Mouse (Mus musculus) MEL (cell line): ENCODE measurements around the gene Ell. TPM values are rescaled to one million over a fixed set of nuclear protein-coding genes. Genes with fewer than 3 reads are reported as not detected.

Experiments used
- DNase-seq: peaks from one replicate; pipeline ENCODE4 v3.0.0; 2011; ENCODE audit warnings: low read depth, low spot score
- H3K27ac ChIP-seq: 2 replicates; pipeline ENCODE4 v1.5.1; 2012; ENCODE audit warnings: low read depth, mild to moderate bottlenecking, control low read depth, low read length, moderate library complexity; ENCODE audit not compliant: control insufficient read depth
- H3K27me3 ChIP-seq, 2 experiments: fragments of 150-350 bp in 1 of 2; sonication (generic) in 1 of 2; 2 replicates each; pipeline ENCODE4 v1.6.1; 2012; ENCODE audit warnings: low read length in 2 of 2, mild to moderate bottlenecking in 2 of 2, improper control_type of control experiment in 1 of 2, moderate library complexity in 1 of 2; ENCODE audit not compliant: insufficient read depth in 2 of 2, control insufficient read depth in 1 of 2
- H3K36me3 ChIP-seq, 2 experiments: 2 replicates each; pipeline ENCODE4 v1.6.1; 2012 to 2014; ENCODE audit warnings: low read length in 2 of 2, improper control_type of control experiment in 1 of 2, inconsistent platforms in 1 of 2, mild to moderate bottlenecking in 1 of 2; ENCODE audit not compliant: insufficient read depth in 2 of 2, control insufficient read depth in 1 of 2
- H3K4me1 ChIP-seq, 2 experiments: fragments of 150-350 bp in 1 of 2; sonication (generic) in 1 of 2; 2 replicates each; pipeline ENCODE4 v1.6.1; 2012; ENCODE audit warnings: low read length in 2 of 2, improper control_type of control experiment in 1 of 2, mild to moderate bottlenecking in 1 of 2; ENCODE audit not compliant: insufficient read depth in 2 of 2, control insufficient read depth in 1 of 2
- H3K4me3 ChIP-seq, 2 experiments: fragments of 150-350 bp in 1 of 2; sonication (generic) in 1 of 2; 2 replicates each; pipeline ENCODE4 v1.5.1; 2012; ENCODE audit warnings: low read depth in 2 of 2, low read length in 2 of 2, mild to moderate bottlenecking in 2 of 2, moderate library complexity in 2 of 2, control low read depth in 1 of 2, improper control_type of control experiment in 1 of 2; ENCODE audit not compliant: control insufficient read depth in 1 of 2, insufficient read depth in 1 of 2
- H3K79me2 ChIP-seq: 2 replicates; pipeline ENCODE4 v1.6.1; 2012; ENCODE audit warnings: mild to moderate bottlenecking, low read length, moderate library complexity; ENCODE audit not compliant: control insufficient read depth, poor library complexity, insufficient read depth
- H3K9ac ChIP-seq: 2 replicates; pipeline ENCODE4 v1.6.1; 2012; ENCODE audit warnings: low read depth, mild to moderate bottlenecking, control low read depth, low read length, moderate library complexity; ENCODE audit not compliant: control insufficient read depth, poor library complexity, severe bottlenecking
- H3K9me3 ChIP-seq: fragments of 150-350 bp; sonication (generic); replicated peaks from 2 replicates; pipeline ENCODE4 v1.6.1; 2012; ENCODE audit warnings: mild to moderate bottlenecking, low read length, improper control_type of control experiment, moderate library complexity; ENCODE audit not compliant: insufficient read depth
- CHD1 ChIP-seq: IDR thresholded peaks from 2 replicates; pipeline ENCODE4 v1.6.1; 2012; ENCODE audit warnings: low read depth, mild to moderate bottlenecking, inconsistent platforms, low read length, improper control_type of control experiment
- E2F4 ChIP-seq: IDR thresholded peaks from 2 replicates; pipeline ENCODE4 v1.6.1; 2011; ENCODE audit warnings: low read depth, low read length, improper control_type of control experiment, borderline replicate concordance
- EP300 ChIP-seq, 2 experiments: IDR thresholded peaks; 2 replicates each; pipeline ENCODE4 v1.6.1; 2011; ENCODE audit warnings: improper control_type of control experiment in 2 of 2, low read length in 2 of 2, low read depth in 1 of 2, mild to moderate bottlenecking in 1 of 2
- ETS1 ChIP-seq: IDR thresholded peaks from 2 replicates; pipeline ENCODE4 v1.6.1; 2012; ENCODE audit warnings: low read depth, mild to moderate bottlenecking, inconsistent platforms, low read length, improper control_type of control experiment, moderate library complexity
- GATA1 ChIP-seq: IDR thresholded peaks from 2 replicates; pipeline ENCODE4 v1.6.1; 2011; ENCODE audit warnings: low read depth, low read length, improper control_type of control experiment
- KAT2A ChIP-seq: conservative IDR thresholded peaks from 2 replicates; pipeline ENCODE4 v1.6.1; 2012; ENCODE audit warnings: low read depth, low read length, improper control_type of control experiment, inconsistent platforms
- MAX ChIP-seq: IDR thresholded peaks from 2 replicates; pipeline ENCODE4 v1.6.1; 2011; ENCODE audit warnings: low read length, improper control_type of control experiment
- MEF2A ChIP-seq: IDR thresholded peaks from 2 replicates; pipeline ENCODE4 v1.6.1; 2014; ENCODE audit warnings: low read depth, mild to moderate bottlenecking, inconsistent platforms, low read length, improper control_type of control experiment; ENCODE audit not compliant: poor library complexity, insufficient replicate concordance, severe bottlenecking; ENCODE audit errors: extremely low read depth
- MYC ChIP-seq: IDR thresholded peaks from 2 replicates; pipeline ENCODE4 v1.6.1; 2011; ENCODE audit warnings: low read depth, mild to moderate bottlenecking, low read length, improper control_type of control experiment, moderate library complexity
- NELFE ChIP-seq: IDR thresholded peaks from 2 replicates; pipeline ENCODE4 v1.6.1; 2011; ENCODE audit warnings: low read depth, low read length, improper control_type of control experiment
- POLR2A ChIP-seq, 2 experiments: IDR thresholded peaks; 2 replicates each; pipeline ENCODE4 v1.6.1; 2011 to 2012; ENCODE audit warnings: low read length in 2 of 2, mild to moderate bottlenecking in 2 of 2, control low read depth in 1 of 2, improper control_type of control experiment in 1 of 2, low read depth in 1 of 2, moderate library complexity in 1 of 2; ENCODE audit not compliant: control insufficient read depth in 1 of 2, insufficient read depth in 1 of 2, poor library complexity in 1 of 2
- POLR2AphosphoS5 ChIP-seq: IDR thresholded peaks from 2 replicates; pipeline ENCODE4 v1.6.1; 2012; ENCODE audit warnings: low read depth, borderline replicate concordance, mild to moderate bottlenecking, inconsistent platforms, low read length, moderate library complexity, mixed read lengths
- SIN3A ChIP-seq: IDR thresholded peaks from 2 replicates; pipeline ENCODE4 v1.6.1; 2012; ENCODE audit warnings: low read length, improper control_type of control experiment, inconsistent platforms
- SMC3 ChIP-seq: IDR thresholded peaks from 2 replicates; pipeline ENCODE4 v1.6.1; 2011; ENCODE audit warnings: low read depth, low read length, improper control_type of control experiment
- TAL1 ChIP-seq: IDR thresholded peaks from 2 replicates; pipeline ENCODE4 v1.6.1; 2012; ENCODE audit warnings: mild to moderate bottlenecking, inconsistent platforms, low read length, moderate library complexity, mixed read lengths
- USF1 ChIP-seq: IDR thresholded peaks from 2 replicates; pipeline ENCODE4 v1.6.1; 2014; ENCODE audit warnings: low read depth, mild to moderate bottlenecking, inconsistent platforms, low read length, improper control_type of control experiment, moderate library complexity
- ZKSCAN1 ChIP-seq: IDR thresholded peaks from 2 replicates; pipeline ENCODE4 v1.6.1; 2012; ENCODE audit warnings: low read depth, mild to moderate bottlenecking, inconsistent platforms, low read length, improper control_type of control experiment, moderate library complexity
- polyA plus RNA-seq, 2 experiments: library from polyadenylated mRNA; stranded (reverse) in 1 of 2; unstranded in 1 of 2; fragments of >175 nt in 1 of 2; fragments of >200 nt in 1 of 2; gene quantifications; 2 replicates each; pipeline versions ENCODE4 v1.2.1 to v1.2.4; 2012; ENCODE audit warnings: low replicate concordance in 2 of 2, low read depth in 1 of 2; ENCODE audit not compliant: insufficient read length in 2 of 2, insufficient read depth in 1 of 2, missing spikeins in 1 of 2
- total RNA-seq: library from RNA; depleted of rRNA; stranded (reverse); fragments of 300-350 nt; gene quantifications from 2 replicates; pipeline ENCODE4 v1.2.3, GENCODE M21; 2012

Gene Ell
- total and polyA plus RNA-seq, 3 experiments: 12.4 to 25.9 TPM; not detected in 1

DNA sequence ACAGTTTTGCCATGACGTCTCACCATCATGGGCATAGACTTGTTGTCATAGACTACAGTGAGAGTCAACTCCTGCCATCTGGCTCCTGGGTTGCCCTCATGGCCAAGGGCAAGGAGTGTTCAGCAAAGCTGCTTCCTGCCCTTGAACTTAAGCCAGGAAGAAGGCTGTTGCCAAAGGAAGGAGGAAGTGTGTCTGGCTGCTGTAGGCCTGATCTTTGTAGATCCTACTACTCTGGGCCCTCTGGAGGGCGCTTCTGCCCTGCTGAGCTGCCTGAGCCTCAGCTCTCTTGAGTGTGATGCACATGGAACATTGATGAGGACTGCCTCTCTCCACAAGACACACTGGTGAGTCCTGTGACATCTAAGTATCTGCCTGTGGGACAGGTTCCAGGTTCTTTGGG lies 20.8 kb downstream of the Ell start (continued):
- TF ChIP-seq MAX (no peak), SMC3 (peak; percentile 58), CHD1 (no peak), EP300 (IDR thresholded peaks at IDR 0.05; ENCODE audit: low read depth in 1 of 2, low read length in 2 of 2) (no peak), GATA1 (no peak), MEF2A (no peak), USF1 (no peak), NELFE (no peak), MYC (no peak), SIN3A (peak; percentile 52; the same call in 1 of the 2 replicates), TAL1 (no peak), POLR2A (IDR thresholded peaks at IDR 0.05; ENCODE audit: control insufficient read depth in 1 of 2, insufficient read depth in 1 of 2, low read depth in 1 of 2, low read length in 2 of 2, poor library complexity in 1 of 2) (no peak), KAT2A (no peak), ZKSCAN1 (no peak)

DNA sequence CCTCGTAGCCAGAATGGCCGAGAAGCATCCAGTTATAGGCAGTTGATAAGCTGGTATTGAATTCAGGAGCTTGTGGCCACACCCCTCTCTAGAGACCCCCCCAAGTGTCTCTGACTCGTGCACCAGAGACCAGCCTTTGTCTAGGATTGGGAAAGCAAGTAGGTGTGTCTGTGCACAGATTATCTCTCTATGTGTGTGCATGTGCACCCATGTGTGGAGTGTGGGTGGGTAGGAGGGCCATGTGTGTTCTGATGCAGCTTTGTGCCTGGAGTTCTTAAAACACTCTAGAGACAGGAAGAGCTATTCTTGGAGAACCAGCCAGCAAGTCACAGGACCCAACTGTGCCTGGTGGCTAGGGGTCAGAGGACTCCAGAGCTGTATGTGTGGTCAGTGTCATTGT lies 21.3 kb downstream of the Ell start:
- Histone ChIP-seq H3K9me3 (no peaks in the 10 kb centered on the region), H3K27ac (no peak overlapping the region)
- no peak for DNase-seq
- TF ChIP-seq POLR2AphosphoS5: no peak
- TF ChIP-seq E2F4: no peak
- TF ChIP-seq ZKSCAN1: no peak
- TF ChIP-seq ETS1: no peak
- TF ChIP-seq SMC3: no peak
- TF ChIP-seq SIN3A: no peak
- no peak for TF ChIP-seq MAX
- TF ChIP-seq, all 39 proteins: peak for 0
- H3K9ac ChIP-seq: no peak overlapping the region
- H3K27me3 ChIP-seq: no peaks in the 10 kb centered on the region
- H3K79me2 ChIP-seq: peaks cover 7% of the 10 kb centered on the region; the same call in 1 of the 2 replicates
- peaks cover 0 to 30% of the 10 kb centered on the region in 2 experiments; a peak in 3 of 4 replicates for H3K36me3 ChIP-seq
- H3K4me1 ChIP-seq: peaks cover 34 to 60% of the 10 kb centered on the region in 2 experiments
- no peak overlapping the region for H3K4me3 ChIP-seq

DNA sequence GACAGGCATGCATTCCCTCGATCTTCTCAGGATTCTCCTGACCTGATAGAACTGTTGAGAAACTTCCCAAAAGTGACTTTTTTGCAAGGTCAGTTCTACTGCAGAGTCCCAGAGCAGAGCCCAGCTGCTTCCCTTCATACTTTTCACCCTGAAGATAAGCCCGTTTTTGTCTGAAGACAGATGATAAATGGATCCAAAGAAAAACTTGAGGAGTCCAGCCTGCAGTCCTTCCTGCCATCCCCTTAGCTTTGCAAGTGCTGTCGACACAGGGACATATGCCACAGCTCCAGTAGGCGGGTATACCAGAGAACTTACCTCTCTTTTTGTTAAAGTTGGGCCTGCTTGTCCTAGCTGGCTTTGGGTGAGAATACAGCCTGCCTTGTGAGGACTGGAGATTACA lies 22.1 kb downstream of the Ell start:
- peaks cover 0 to 38% of the 10 kb centered on the region in 2 experiments; a peak in 3 of 4 replicates for H3K36me3 ChIP-seq
- no peak overlapping the region for H3K9ac ChIP-seq
- H3K27me3 ChIP-seq: no peaks in the 10 kb centered on the region
- H3K9me3 ChIP-seq: no peaks in the 10 kb centered on the region
- peak; percentile 47 for DNase-seq
- peak overlapping the region; percentile 25 for H3K27ac ChIP-seq
- H3K79me2 ChIP-seq: peaks cover 8% of the 10 kb centered on the region; the same call in 1 of the 2 replicates
- TF ChIP-seq ETS1 (peak; percentile 66), GATA1 (no peak), MAX (no peak), TAL1 (peak; percentile 48; the same call in 1 of the 2 replicates)
- H3K4me3 ChIP-seq: no peak overlapping the region
- H3K4me1 ChIP-seq: peaks cover 41 to 64% of the 10 kb centered on the region in 2 experiments
